Mouse (Mus musculus) myocyte (in vitro differentiated cells): Measurements from ENCODE around the gene Fpgt.

Experiments
- CEBPB ChIP-seq: IDR thresholded peaks from 2 replicates; pipeline ENCODE4 v1.6.1; 2011; ENCODE audit warnings: mild to moderate bottlenecking, moderate library complexity; ENCODE audit not compliant: poor library complexity, insufficient read depth, severe bottlenecking
- E2F4 ChIP-seq: IDR thresholded peaks from one replicate; pipeline ENCODE4 v1.6.1; 2011; ENCODE audit warnings: mild to moderate bottlenecking, control low read depth, moderate library complexity; ENCODE audit not compliant: insufficient read depth
- MAX ChIP-seq: IDR thresholded peaks from one replicate; pipeline ENCODE4 v1.6.1; 2011; ENCODE audit warnings: low read depth, mild to moderate bottlenecking, control low read depth
- MYOD1 ChIP-seq, 3 experiments: IDR thresholded peaks; one replicate each; pipeline ENCODE4 v1.6.1; 2011; ENCODE audit warnings: control low read depth in 2 of 3, low read depth in 2 of 3, mild to moderate bottlenecking in 2 of 3, moderate library complexity in 1 of 3; ENCODE audit not compliant: insufficient read length in 2 of 3, control insufficient read depth in 1 of 3
- MYOG ChIP-seq, 3 experiments: IDR thresholded peaks; one replicate each; pipeline ENCODE4 v1.6.1; 2011; ENCODE audit warnings: control low read depth in 2 of 3, low read depth in 2 of 3, mild to moderate bottlenecking in 2 of 3; ENCODE audit not compliant: insufficient read length in 2 of 3, control insufficient read depth in 1 of 3, insufficient read depth in 1 of 3
- POLR2A ChIP-seq: IDR thresholded peaks from one replicate; pipeline ENCODE4 v1.6.1; 2011; ENCODE audit warnings: low read depth, mild to moderate bottlenecking, control low read depth, moderate library complexity; ENCODE audit not compliant: insufficient read length
- POLR2AphosphoS2 ChIP-seq: IDR thresholded peaks from one replicate; pipeline ENCODE4 v1.6.1; 2011; ENCODE audit warnings: low read depth, control low read depth; ENCODE audit not compliant: insufficient read length
- SRF ChIP-seq: IDR thresholded peaks from one replicate; pipeline ENCODE4 v1.6.1; 2011; ENCODE audit warnings: low read depth; ENCODE audit not compliant: control insufficient read depth, insufficient read length
- TCF12 ChIP-seq: IDR thresholded peaks from one replicate; pipeline ENCODE4 v1.6.1; 2011; ENCODE audit warnings: mild to moderate bottlenecking, control low read depth; ENCODE audit not compliant: poor library complexity, insufficient read depth, severe bottlenecking
- TCF3 ChIP-seq: IDR thresholded peaks from one replicate; pipeline ENCODE4 v1.6.1; 2011; ENCODE audit warnings: low read depth, control low read depth; ENCODE audit not compliant: insufficient read length
- USF1 ChIP-seq: IDR thresholded peaks from one replicate; pipeline ENCODE4 v1.6.1; 2011; ENCODE audit warnings: low read depth, mild to moderate bottlenecking, control low read depth, moderate library complexity

- peak in 2 of 3 experiments; percentile 68 to 78 for TF ChIP-seq MYOD1 (IDR thresholded peaks at IDR 0.05; ENCODE audit: control insufficient read depth in 1 of 3, insufficient read length in 2 of 3, low read depth in 2 of 3)
- TF ChIP-seq POLR2A, result no peak
- TF ChIP-seq CEBPB, result no peak
- TF ChIP-seq USF1, result no peak
- TF ChIP-seq TCF12, result no peak
- no peak for TF ChIP-seq POLR2AphosphoS2
- no peak for TF ChIP-seq MAX
- TF ChIP-seq MYOG (IDR thresholded peaks at IDR 0.05; ENCODE audit: control insufficient read depth in 1 of 3, insufficient read depth in 1 of 3, insufficient read length in 2 of 3, low read depth in 2 of 3), result no peak
- no peak for TF ChIP-seq E2F4
- TF ChIP-seq SRF, result no peak
- no peak for TF ChIP-seq TCF3
These were observed 15.3 kb downstream of the Fpgt start for GRCm38 (mm10) chr3:155077908-155078307.
